7 mouse cellular contexts compared by ENCODE assay signal in the genomic region with DNA sequence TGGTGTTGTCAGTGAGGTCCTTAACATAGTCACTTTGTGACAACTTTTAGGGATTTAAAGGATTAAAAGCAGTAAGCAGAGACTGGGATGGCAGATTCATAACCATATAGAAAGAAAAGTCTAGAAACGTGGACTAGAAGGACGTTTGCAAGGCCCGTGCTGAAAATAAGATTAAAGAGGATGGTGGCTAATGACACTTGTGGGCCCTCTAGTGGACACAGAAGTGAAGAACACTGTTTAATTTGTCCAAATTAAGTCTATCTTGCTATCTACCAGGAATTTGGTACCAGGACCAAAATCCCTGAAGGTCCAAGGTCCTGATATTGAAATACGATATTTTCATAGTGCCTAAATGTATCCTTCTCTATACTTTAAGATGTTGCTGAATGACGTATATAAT. TPM values are rescaled to one million over a fixed set of nuclear protein-coding genes. Genes with fewer than 3 reads are reported as not detected.
DNase-seq lines count a peak whose midpoint lies in the region; ATAC-seq lines count a peak whose summit lies in the region.

No protein-coding gene starts in this region.

- no peak overlapping the region for H3K27ac ChIP-seq in forebrain, embryonic 13.5 days
- no peak overlapping the region for H3K27ac ChIP-seq in midbrain, embryonic 16.5 days (ENCODE audit: low read length)

- no peak overlapping the region for H3K9ac ChIP-seq in forebrain, embryonic 13.5 days
- H3K9ac ChIP-seq in midbrain, embryonic 16.5 days (ENCODE audit: low read depth, low read length): peak overlapping the region; percentile 46; the same call in 1 of the 2 replicates

- peaks cover 52% of the 10 kb centered on the region for H3K4me1 ChIP-seq in megakaryocyte, embryonic 14.5 days
- peaks cover 14% of the 10 kb centered on the region for H3K4me1 ChIP-seq in forebrain, embryonic 13.5 days
- peaks cover 16% of the 10 kb centered on the region for H3K4me1 ChIP-seq in midbrain, embryonic 16.5 days (ENCODE audit: control insufficient read depth, insufficient read depth, low read length)

- peak overlapping the region; percentile 66 for H3K4me3 ChIP-seq in megakaryocyte, embryonic 14.5 days (replicated peaks)
- no peak overlapping the region for H3K4me3 ChIP-seq in forebrain, embryonic 13.5 days
- H3K4me3 ChIP-seq in midbrain, embryonic 16.5 days (ENCODE audit: low read depth, low read length): no peak overlapping the region

- 4% methylated on average over 5 of the region's 5 CpGs for WGBS in forebrain, embryonic 13.5 days
- WGBS in midbrain, embryonic 16.5 days: 1% methylated on average over 5 of the region's 5 CpGs

- H3K36me3 ChIP-seq in megakaryocyte, embryonic 14.5 days (replicated peaks; ENCODE audit: low read length): peaks cover 14% of the 10 kb centered on the region
- H3K36me3 ChIP-seq in forebrain, embryonic 13.5 days (ENCODE audit: poor library complexity, severe bottlenecking): no peaks in the 10 kb centered on the region
- no peaks in the 10 kb centered on the region for H3K36me3 ChIP-seq in midbrain, embryonic 16.5 days (ENCODE audit: control insufficient read depth, insufficient read depth, low read length)

- DNase-seq in adipocyte (ENCODE audit: low spot score): peak; percentile 65
- DNase-seq in kidney, postnatal 36 days: peak; percentile 50 to 63
- no peak for DNase-seq in thymus, postnatal 4 days

- no peak for ATAC-seq in megakaryocyte, adult 5-6 weeks (ENCODE audit: poor library complexity, severe bottlenecking)
- no peak for ATAC-seq in forebrain, embryonic 13.5 days
- ATAC-seq in midbrain, embryonic 16.5 days: no peak

- no peaks in the 10 kb centered on the region for H3K9me3 ChIP-seq in megakaryocyte, embryonic 14.5 days
- H3K9me3 ChIP-seq in forebrain, embryonic 13.5 days (replicated peaks): no peaks in the 10 kb centered on the region
- H3K9me3 ChIP-seq in midbrain, embryonic 16.5 days (replicated peaks; ENCODE audit: control insufficient read depth, low read length, poor library complexity, severe bottlenecking): no peaks in the 10 kb centered on the region

- peaks cover 10% of the 10 kb centered on the region for H3K27me3 ChIP-seq in megakaryocyte, embryonic 14.5 days (replicated peaks)
- peaks cover 3% of the 10 kb centered on the region; the same call in 1 of the 2 replicates for H3K27me3 ChIP-seq in forebrain, embryonic 13.5 days
- no peaks in the 10 kb centered on the region for H3K27me3 ChIP-seq in midbrain, embryonic 16.5 days (ENCODE audit: control insufficient read depth, insufficient read depth, low read depth, low read length)

- peak overlapping the region; percentile 24; the same call in 1 of the 2 replicates for H3K4me2 ChIP-seq in forebrain, embryonic 13.5 days
- H3K4me2 ChIP-seq in midbrain, embryonic 16.5 days (ENCODE audit: low read length): peak overlapping the region; percentile 25

RNA-seq across cellular contexts. Expression of gene Ap1b1, which starts 2.4 kb away (rescaled TPM):
- polyA plus RNA-seq in megakaryocyte, embryonic 14.5 days (2012; ENCODE audit: insufficient read depth, low replicate concordance): 57.8 and 66.6 TPM in 2 replicates
- 38.8 and 39.4 TPM in 2 replicates for total RNA-seq in megakaryocyte, adult 5-6 weeks (2015)
- 37.0 and 38.3 TPM in 2 replicates for total RNA-seq in megakaryocyte, adult 5-6 weeks (2017)
- polyA plus RNA-seq in forebrain, embryonic 13.5 days (2015; fragmentation: Nextera tagmentation; extraction: Ambion mirVana): 61.7 and 73.0 TPM in 2 replicates
- 104 and 108 TPM in 2 replicates for polyA plus RNA-seq in midbrain, embryonic 16.5 days (2015; fragmentation: Nextera tagmentation; extraction: Ambion mirVana)

RNA-seq across cellular contexts. Expression of gene Nefh, which starts 36.4 kb away (rescaled TPM):
- polyA plus RNA-seq in megakaryocyte, embryonic 14.5 days (2012; ENCODE audit: insufficient read depth, low replicate concordance): 3.8 and 7.2 TPM in 2 replicates
- 0.21 and 0.33 TPM in 2 replicates for total RNA-seq in megakaryocyte, adult 5-6 weeks (2015)
- 0.22 and 0.28 TPM in 2 replicates for total RNA-seq in megakaryocyte, adult 5-6 weeks (2017)
- polyA plus RNA-seq in forebrain, embryonic 13.5 days (2015; fragmentation: Nextera tagmentation; extraction: Ambion mirVana): 0.37 and 0.50 TPM in 2 replicates
- polyA plus RNA-seq in midbrain, embryonic 16.5 days (2015; fragmentation: Nextera tagmentation; extraction: Ambion mirVana): 3.7 and 4.3 TPM in 2 replicates
